Mouse (Mus musculus) bone marrow macrophage, adult 2 months (primary cell): ENCODE data around the gene Dclre1a. TPM values are rescaled to one million over a fixed set of nuclear protein-coding genes. Genes with fewer than 3 reads are reported as not detected.
"Not testable (repeated sequence)": the region's sequence is repeated elsewhere in the genome, so short reads cannot be mapped to it uniquely, and the experiment has no call there.

ENCODE experiments used
- H3K27ac ChIP-seq: 2 replicates; pipeline ENCODE4 v1.5.1; 2012; ENCODE audit warnings: low read depth, low read length; ENCODE audit not compliant: insufficient read depth
- H3K4me1 ChIP-seq: 2 replicates; pipeline ENCODE4 v1.6.1; 2012; ENCODE audit warnings: low read length; ENCODE audit not compliant: control insufficient read depth, insufficient read depth
- H3K4me3 ChIP-seq: 2 replicates; pipeline ENCODE4 v1.5.1; 2012; ENCODE audit warnings: mild to moderate bottlenecking, low read length, moderate library complexity; ENCODE audit not compliant: insufficient read depth
- CTCF ChIP-seq: IDR thresholded peaks from 2 replicates; pipeline ENCODE4 v1.5.1; 2012; ENCODE audit warnings: low read depth, mild to moderate bottlenecking, low read length, moderate library complexity
- POLR2A ChIP-seq: IDR thresholded peaks from 2 replicates; pipeline ENCODE4 v1.6.1; 2012; ENCODE audit warnings: mild to moderate bottlenecking, low read depth, low read length, borderline replicate concordance
- polyA plus RNA-seq: library from polyadenylated mRNA; stranded (reverse); fragments of >200 nt; gene quantifications from 2 replicates; pipeline ENCODE4 v1.2.4, GENCODE M21; 2012; ENCODE audit not compliant: missing spikeins, insufficient read depth, insufficient read length

The Dclre1a gene
- polyA plus RNA-seq, 1 experiment: 19.2 TPM

DNA sequence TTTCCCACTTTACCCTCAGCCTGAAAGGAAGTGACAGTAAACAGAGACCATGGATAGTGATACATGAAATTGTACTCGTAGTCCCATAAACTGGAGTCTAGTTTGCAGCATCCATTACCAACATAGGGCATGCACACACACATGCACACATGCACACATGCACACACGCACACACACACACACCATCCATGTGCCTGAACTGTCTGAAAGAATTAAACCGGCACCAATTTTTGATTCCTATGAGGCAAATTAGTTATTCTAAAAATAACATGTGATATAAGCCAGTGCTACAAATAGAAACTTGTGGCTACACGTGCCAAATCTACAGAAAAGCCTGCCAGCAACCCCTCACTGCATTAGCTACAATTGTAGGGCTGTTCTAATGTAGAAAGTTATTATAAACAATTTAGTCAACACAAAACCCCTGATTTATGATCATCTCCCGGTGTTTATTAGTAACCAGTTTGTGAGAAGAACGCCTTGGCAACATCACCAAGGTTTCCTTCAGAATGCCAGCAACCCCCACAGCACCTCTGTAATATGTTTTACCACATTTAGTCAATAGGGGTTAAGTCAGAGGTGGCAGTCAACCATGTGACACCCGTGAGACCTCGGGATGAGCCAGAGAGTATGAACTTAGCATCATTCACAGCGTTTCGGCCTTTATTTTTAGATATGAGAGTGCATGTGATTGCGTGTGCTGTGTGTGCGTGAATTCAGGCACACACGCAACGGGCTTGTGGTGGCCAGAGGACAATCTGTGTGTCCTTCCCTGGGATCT is 14.5 kb downstream of the Dclre1a start:
- Histone ChIP-seq H3K4me3 (no peak overlapping the region), H3K4me1 (peaks cover 20% of the 10 kb centered on the region), H3K27ac (no peak overlapping the region)
- no peak for TF ChIP-seq POLR2A
- no peak for TF ChIP-seq CTCF

DNA sequence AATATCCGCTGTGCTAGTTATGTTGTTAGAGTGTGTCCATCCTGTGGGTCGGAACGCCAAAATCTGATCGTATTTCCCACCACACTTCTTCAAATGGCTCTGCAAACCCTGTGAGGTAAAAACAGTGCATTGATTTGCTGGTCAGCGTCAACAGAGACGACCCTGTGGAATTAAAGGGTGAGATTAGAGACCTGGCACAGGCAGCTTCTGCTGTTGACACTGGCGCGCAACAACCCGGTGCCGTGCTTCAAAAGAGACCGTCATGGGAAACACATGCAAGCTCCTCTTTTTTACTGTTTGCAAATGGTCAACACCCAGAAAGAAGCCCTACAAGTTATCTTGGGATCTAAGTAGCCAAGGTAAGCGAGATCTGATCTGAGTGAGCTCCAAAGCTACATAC is 16.8 kb downstream of the Dclre1a start:
- no peak for TF ChIP-seq CTCF
- no peak for TF ChIP-seq POLR2A
- H3K27ac ChIP-seq: no peak overlapping the region
- H3K4me1 ChIP-seq: peaks cover 20% of the 10 kb centered on the region
- no peak overlapping the region for H3K4me3 ChIP-seq

DNA sequence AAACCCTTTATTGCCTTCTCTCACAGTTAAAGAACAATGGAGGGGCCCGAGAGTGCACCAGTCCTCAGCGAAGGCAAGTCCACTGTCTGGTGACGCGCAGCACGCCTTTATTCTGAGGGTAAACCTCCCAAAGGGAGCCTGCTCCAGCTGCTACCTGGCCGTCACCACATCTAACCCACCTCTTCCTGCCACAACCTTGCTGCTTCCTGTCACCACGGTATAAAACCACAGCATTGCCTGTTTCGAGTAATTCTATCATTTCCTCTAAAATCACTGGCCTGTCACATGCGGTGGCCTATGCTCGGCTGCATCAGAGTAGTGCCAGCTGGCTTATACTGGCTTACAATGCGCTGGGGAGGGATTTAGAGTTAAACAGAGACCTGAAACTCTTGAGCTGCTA is 17.5 kb downstream of the Dclre1a start:
- H3K4me1 ChIP-seq: peaks cover 19% of the 10 kb centered on the region
- H3K27ac ChIP-seq, H3K4me3 ChIP-seq: not testable (repeated sequence)

DNA sequence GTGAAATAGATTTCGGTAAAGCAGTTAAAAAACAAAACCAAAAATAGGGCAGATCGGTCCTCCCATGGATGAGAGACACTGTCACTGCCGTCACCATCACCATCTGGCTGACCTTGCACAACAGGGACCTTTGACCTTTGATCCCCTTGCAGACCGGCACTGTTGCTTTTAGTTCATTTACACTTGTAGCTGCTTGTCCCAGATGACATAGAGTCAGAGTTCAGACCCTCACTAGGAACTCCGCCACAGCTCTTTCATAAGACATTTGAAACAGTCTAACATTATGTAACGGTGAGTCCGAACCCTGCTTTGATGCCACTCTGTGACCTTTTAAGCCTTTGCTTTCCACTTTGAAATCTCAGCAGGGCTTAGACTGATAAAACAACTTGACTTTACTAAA is 28.6 kb downstream of the Dclre1a start:
- H3K4me1 ChIP-seq, H3K4me3 ChIP-seq, H3K27ac ChIP-seq: not testable (repeated sequence)

DNA sequence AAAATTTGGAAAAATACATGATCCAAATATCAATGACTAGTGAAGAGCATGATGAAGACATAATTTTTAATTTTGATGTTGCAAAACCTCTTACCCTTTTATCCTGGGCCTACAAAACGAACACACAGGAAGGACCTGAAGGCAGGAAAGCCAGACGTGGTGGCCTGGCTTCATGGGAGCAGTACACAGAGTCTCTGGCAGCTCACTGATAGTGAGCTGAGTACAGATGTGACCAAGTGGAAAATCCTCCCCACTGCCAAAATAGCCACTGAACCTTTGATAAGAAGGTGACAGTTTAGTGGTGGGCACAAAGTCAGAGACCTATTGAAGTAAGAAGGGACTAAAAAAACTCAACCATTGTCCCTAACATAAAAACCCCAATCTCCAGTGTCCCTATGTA is 34.5 kb downstream of the Dclre1a start:
- H3K27ac ChIP-seq, H3K4me1 ChIP-seq, H3K4me3 ChIP-seq: not testable (repeated sequence)

DNA sequence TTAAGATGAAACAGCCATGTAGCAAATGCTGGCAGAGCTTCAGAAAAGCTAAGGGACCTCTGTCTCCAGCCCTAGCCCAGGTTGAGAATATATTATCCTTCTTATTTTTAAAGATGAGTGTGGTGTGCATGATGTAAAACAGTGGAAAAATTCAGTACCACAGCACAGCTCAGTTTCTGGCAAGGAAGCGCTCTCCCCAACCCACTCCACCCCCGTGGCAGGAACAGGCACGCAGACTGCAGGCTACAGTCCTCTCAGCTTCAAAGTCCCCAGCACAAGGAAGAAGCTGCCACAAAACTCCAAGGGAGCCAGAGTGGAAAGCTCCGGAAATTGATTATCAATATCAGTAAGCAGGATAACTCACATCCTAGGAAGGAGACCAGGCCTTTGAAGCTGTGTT is 36.8 kb downstream of the Dclre1a start:
- not testable (repeated sequence) for H3K4me3 ChIP-seq, H3K4me1 ChIP-seq, H3K27ac ChIP-seq

DNA sequence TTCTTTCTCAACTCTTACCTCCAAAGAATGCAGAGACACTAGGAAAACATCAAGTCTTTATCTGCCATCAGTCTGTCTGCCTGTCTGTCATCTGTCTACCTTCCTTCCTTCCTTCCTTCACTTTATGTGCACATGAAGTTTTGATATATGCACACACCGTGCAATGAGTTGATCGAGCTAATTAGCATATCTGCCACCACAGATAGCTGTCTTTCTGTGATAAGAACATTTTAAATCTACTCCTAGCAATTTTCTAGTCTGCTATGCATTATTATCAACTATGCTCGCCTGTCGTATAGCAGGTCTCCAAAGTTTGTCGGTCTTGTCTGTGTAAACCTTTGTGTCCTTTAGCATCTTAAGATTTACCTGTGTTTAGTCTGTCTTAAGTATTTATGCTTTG is 44.5 kb downstream of the Dclre1a start:
- H3K4me3 ChIP-seq, H3K27ac ChIP-seq, H3K4me1 ChIP-seq: not testable (repeated sequence)

DNA sequence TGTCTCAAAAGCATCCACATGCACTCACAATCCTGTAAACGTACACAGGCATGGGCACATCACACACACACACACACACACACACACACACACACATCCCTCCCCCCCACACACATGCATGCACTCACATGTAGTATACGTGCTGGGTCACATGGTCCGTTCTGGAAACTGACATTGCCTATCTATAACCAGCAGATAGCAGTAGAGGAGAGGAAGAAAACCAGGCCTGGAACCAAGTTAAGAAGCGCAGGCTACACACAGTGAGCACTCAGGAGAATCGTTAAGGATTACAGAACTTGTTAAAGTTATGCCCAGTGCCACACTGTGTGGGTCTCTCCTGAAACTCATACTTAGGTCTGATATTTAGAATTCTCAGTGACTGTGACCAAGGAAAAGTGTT is 45.0 kb downstream of the Dclre1a start:
- H3K4me1 ChIP-seq, H3K4me3 ChIP-seq, H3K27ac ChIP-seq: not testable (repeated sequence)

DNA sequence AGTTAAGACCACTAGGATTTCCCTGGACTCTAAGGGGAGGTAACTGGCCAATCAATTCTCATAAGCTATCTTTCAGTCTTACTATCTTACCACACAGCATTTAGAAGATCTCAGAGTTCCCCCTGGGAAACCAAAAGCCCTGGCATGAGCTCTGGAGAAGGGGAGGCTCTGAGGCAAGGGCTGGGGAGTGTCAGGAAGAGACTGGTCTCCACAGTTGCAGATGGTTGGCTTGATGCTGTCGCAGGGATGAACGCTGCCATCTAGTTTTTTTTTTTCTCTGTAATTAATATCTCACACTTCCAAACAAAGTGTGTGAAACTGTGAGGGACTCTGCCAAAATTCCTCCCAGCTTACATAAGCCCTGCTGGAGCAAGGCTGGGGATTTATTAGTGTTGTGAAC is 53.9 kb downstream of the Dclre1a start:
- H3K4me3 ChIP-seq, H3K4me1 ChIP-seq, H3K27ac ChIP-seq: not testable (repeated sequence)

DNA sequence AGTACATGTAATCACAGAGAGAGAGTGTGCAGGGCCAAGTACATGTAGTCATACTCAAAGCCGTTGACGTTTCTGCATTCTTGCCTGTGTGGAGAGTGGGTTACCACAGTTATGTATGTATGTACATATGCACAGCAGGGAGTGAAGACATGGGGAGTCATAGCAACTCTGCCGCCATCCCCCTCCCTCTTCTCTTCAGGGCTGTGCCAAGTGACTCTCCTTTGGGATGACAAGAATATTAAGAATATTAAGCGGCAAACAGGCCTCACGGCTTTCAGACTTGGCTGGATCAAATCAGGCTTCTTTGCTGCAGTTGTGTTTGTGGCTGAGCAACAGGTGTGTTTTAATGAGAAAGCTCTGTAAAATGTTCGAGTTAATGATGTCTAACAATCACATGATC is 58.4 kb downstream of the Dclre1a start:
- Histone ChIP-seq H3K4me3 (no peak overlapping the region), H3K27ac (no peak overlapping the region), H3K4me1 (peaks cover 20% of the 10 kb centered on the region)
- no peak for TF ChIP-seq CTCF
- no peak for TF ChIP-seq POLR2A

DNA sequence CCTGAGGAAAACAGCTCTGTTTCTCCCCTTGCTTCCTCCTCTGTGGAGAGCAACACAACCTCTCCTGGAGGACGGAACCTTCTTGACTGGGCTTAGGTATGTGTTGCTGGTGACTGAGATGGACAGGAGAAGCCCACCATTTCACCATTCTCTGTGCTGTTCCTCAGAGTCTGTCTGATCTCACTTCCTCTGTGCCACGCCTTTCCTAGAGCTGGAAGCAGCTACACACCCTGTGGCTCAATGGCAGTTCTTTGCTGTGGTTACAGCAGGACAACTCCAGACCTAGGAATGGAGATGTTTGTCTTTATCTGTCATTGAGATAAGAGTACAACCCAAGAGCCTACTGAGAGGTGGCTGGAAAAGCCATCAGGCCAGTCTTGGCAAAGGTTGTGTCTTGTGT is 60.7 kb downstream of the Dclre1a start:
- no peak overlapping the region for H3K4me3 ChIP-seq
- no peak overlapping the region for H3K27ac ChIP-seq
- H3K4me1 ChIP-seq: peaks cover 20% of the 10 kb centered on the region
- TF ChIP-seq POLR2A: no peak
- TF ChIP-seq CTCF: no peak

DNA sequence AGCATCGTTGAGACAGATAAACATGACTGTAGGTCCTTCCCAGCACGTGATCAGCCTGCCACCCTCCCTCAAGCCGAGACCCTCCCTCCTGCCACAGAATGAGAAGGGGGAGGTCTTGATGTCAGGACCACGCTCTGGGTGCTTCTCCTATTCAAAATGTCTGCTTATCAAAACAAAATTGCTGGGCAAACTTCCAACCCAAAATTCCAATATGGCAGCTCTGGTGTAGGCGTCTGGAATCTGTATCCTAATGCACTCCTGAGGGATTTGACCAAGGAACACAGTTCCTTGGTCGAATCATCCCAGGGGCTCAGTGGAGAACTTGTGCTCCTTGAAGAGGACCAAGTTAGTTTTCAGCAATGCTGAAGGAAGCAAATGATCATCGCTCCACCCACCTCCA is 61.1 kb downstream of the Dclre1a start:
- Histone ChIP-seq H3K4me3 (no peak overlapping the region), H3K4me1 (peaks cover 20% of the 10 kb centered on the region), H3K27ac (no peak overlapping the region)
- TF ChIP-seq CTCF: no peak
- TF ChIP-seq POLR2A: no peak
